Mouse (Mus musculus): ENCODE data around the gene Cd200r3. TPM values are rescaled to one million over a fixed set of nuclear protein-coding genes. Genes with fewer than 3 reads are reported as not detected.

Gene Cd200r3
- polyA plus RNA-seq, 1 experiment from 2014 or later, result not detected

GRCm38 (mm10) chr16:45021443-45021842, 78.0 kb downstream of the Cd200r3 start:
- Histone ChIP-seq H3K27ac (no peak overlapping the region), H3K4me2 (no peak overlapping the region), H3K9ac (no peak overlapping the region), H3K36me3 (replicated peaks) (no peaks in the 10 kb centered on the region), H3K4me1 (no peaks in the 10 kb centered on the region), H3K4me3 (no peak overlapping the region), H3K27me3 (replicated peaks) (no peaks in the 10 kb centered on the region), H3K9me3 (no peaks in the 10 kb centered on the region)
- no peak for ATAC-seq (replicated peaks)

- WGBS, result 68% methylated on average over 4 of the region's 4 CpGs
- no peaks in the 10 kb centered on the region for H3K9me3 ChIP-seq
- no peak for ATAC-seq (replicated peaks)
Observed at GRCm38 (mm10) chr16:45023904-45024303, 80.4 kb downstream of the Cd200r3 start.

GRCm38 (mm10) chr16:45025321-45025720, 81.8 kb downstream of the Cd200r3 start:
- no peak for ATAC-seq (replicated peaks)
- no peaks in the 10 kb centered on the region for H3K36me3 ChIP-seq (replicated peaks)
- no peaks in the 10 kb centered on the region for H3K9me3 ChIP-seq
- H3K27ac ChIP-seq, result no peak overlapping the region
- no peaks in the 10 kb centered on the region for H3K4me1 ChIP-seq
- no peaks in the 10 kb centered on the region for H3K27me3 ChIP-seq (replicated peaks)
- WGBS, result 84% methylated on average over 6 of the region's 6 CpGs
- no peak overlapping the region for H3K4me2 ChIP-seq
- no peak overlapping the region for H3K4me3 ChIP-seq
- no peak overlapping the region for H3K9ac ChIP-seq

More at GRCm38 (mm10) chr16:45023904-45024303, 80.4 kb downstream of the Cd200r3 start:
- H3K4me1 ChIP-seq, result no peaks in the 10 kb centered on the region
- H3K27ac ChIP-seq, result no peak overlapping the region
- no peak overlapping the region for H3K9ac ChIP-seq
- H3K4me3 ChIP-seq, result no peak overlapping the region
- H3K36me3 ChIP-seq (replicated peaks), result no peaks in the 10 kb centered on the region
- no peaks in the 10 kb centered on the region for H3K27me3 ChIP-seq (replicated peaks)
- H3K4me2 ChIP-seq, result no peak overlapping the region

GRCm38 (mm10) chr16:45029080-45029479, 85.6 kb downstream of the Cd200r3 start:
- Histone ChIP-seq H3K27me3 (replicated peaks) (no peaks in the 10 kb centered on the region), H3K4me3 (no peak overlapping the region), H3K4me2 (no peak overlapping the region), H3K27ac (no peak overlapping the region), H3K36me3 (replicated peaks) (no peaks in the 10 kb centered on the region), H3K4me1 (no peaks in the 10 kb centered on the region), H3K9ac (no peak overlapping the region), H3K9me3 (no peaks in the 10 kb centered on the region)
- ATAC-seq (replicated peaks), result no peak
- WGBS, result 94% methylated on average over 5 of the region's 5 CpGs

- no peak for ATAC-seq (replicated peaks)
Observed at GRCm38 (mm10) chr16:45029493-45029892, 86.0 kb downstream of the Cd200r3 start.

GRCm38 (mm10) chr16:45030127-45030526, 86.6 kb downstream of the Cd200r3 start:
- H3K4me1 ChIP-seq, result no peaks in the 10 kb centered on the region
- H3K27ac ChIP-seq, result no peak overlapping the region
- H3K36me3 ChIP-seq (replicated peaks), result no peaks in the 10 kb centered on the region
- no peaks in the 10 kb centered on the region for H3K27me3 ChIP-seq (replicated peaks)
- 87% methylated on average over 4 of the region's 4 CpGs for WGBS
- no peaks in the 10 kb centered on the region for H3K9me3 ChIP-seq
- H3K9ac ChIP-seq, result no peak overlapping the region
- H3K4me3 ChIP-seq, result no peak overlapping the region
- H3K4me2 ChIP-seq, result no peak overlapping the region
- no peak for ATAC-seq (replicated peaks)

More at GRCm38 (mm10) chr16:45029493-45029892, 86.0 kb downstream of the Cd200r3 start:
- no peaks in the 10 kb centered on the region for H3K9me3 ChIP-seq
- H3K4me2 ChIP-seq, result no peak overlapping the region
- no peaks in the 10 kb centered on the region for H3K36me3 ChIP-seq (replicated peaks)
- H3K27me3 ChIP-seq (replicated peaks), result no peaks in the 10 kb centered on the region
- H3K9ac ChIP-seq, result no peak overlapping the region
- no peak overlapping the region for H3K4me3 ChIP-seq
- WGBS, result 98% methylated on average over 1 of the region's 1 CpGs
- H3K27ac ChIP-seq, result no peak overlapping the region
- H3K4me1 ChIP-seq, result no peaks in the 10 kb centered on the region

- H3K36me3 ChIP-seq (replicated peaks), result no peaks in the 10 kb centered on the region
- H3K9ac ChIP-seq, result no peak overlapping the region
- no peak overlapping the region for H3K4me3 ChIP-seq
- H3K27me3 ChIP-seq (replicated peaks), result no peaks in the 10 kb centered on the region
- ATAC-seq (replicated peaks), result no peak
- H3K4me1 ChIP-seq, result no peaks in the 10 kb centered on the region
- H3K4me2 ChIP-seq, result no peak overlapping the region
- H3K27ac ChIP-seq, result no peak overlapping the region
- no peaks in the 10 kb centered on the region for H3K9me3 ChIP-seq
- WGBS, result 58% methylated on average over 2 of the region's 2 CpGs
Observed at GRCm38 (mm10) chr16:45030796-45031195, 87.3 kb downstream of the Cd200r3 start.

Other genes with a start within 250 kb of the Cd200r3 start
- gene Nepro, start 219.4 kb upstream of the Cd200r3 start, polyA plus RNA-seq (2015; fragmentation: Nextera tagmentation; extraction: Ambion mirVana), result 4.4 and 4.9 TPM in 2 replicates
- gene Gtpbp8, start 197.3 kb upstream of the Cd200r3 start, polyA plus RNA-seq (2015; fragmentation: Nextera tagmentation; extraction: Ambion mirVana), result 35.3 and 38.1 TPM in 2 replicates
- 0.78 and 1.1 TPM in 2 replicates for gene Cd200r1, start 177.9 kb upstream of the Cd200r3 start, polyA plus RNA-seq (2015; fragmentation: Nextera tagmentation; extraction: Ambion mirVana)
- 0.09 TPM in 1 of 2 replicates, not detected in the other for gene Cd200r4, start 131.9 kb upstream of the Cd200r3 start, polyA plus RNA-seq (2015; fragmentation: Nextera tagmentation; extraction: Ambion mirVana)
- gene Cd200r2, start 76.6 kb upstream of the Cd200r3 start, polyA plus RNA-seq (2015; fragmentation: Nextera tagmentation; extraction: Ambion mirVana), result not detected in 2 replicates
- gene Ccdc80, start 149.7 kb downstream of the Cd200r3 start, polyA plus RNA-seq (2015; fragmentation: Nextera tagmentation; extraction: Ambion mirVana), result 7.0 and 7.8 TPM in 2 replicates
- gene Slc35a5, start 215.0 kb downstream of the Cd200r3 start, polyA plus RNA-seq (2015; fragmentation: Nextera tagmentation; extraction: Ambion mirVana), result 34.6 and 37.8 TPM in 2 replicates
- 53.8 and 56.7 TPM in 2 replicates for gene Atg3, start 215.1 kb downstream of the Cd200r3 start, polyA plus RNA-seq (2015; fragmentation: Nextera tagmentation; extraction: Ambion mirVana)